Mouse (Mus musculus): Measurements from ENCODE around the gene Hlcs.

DNA sequence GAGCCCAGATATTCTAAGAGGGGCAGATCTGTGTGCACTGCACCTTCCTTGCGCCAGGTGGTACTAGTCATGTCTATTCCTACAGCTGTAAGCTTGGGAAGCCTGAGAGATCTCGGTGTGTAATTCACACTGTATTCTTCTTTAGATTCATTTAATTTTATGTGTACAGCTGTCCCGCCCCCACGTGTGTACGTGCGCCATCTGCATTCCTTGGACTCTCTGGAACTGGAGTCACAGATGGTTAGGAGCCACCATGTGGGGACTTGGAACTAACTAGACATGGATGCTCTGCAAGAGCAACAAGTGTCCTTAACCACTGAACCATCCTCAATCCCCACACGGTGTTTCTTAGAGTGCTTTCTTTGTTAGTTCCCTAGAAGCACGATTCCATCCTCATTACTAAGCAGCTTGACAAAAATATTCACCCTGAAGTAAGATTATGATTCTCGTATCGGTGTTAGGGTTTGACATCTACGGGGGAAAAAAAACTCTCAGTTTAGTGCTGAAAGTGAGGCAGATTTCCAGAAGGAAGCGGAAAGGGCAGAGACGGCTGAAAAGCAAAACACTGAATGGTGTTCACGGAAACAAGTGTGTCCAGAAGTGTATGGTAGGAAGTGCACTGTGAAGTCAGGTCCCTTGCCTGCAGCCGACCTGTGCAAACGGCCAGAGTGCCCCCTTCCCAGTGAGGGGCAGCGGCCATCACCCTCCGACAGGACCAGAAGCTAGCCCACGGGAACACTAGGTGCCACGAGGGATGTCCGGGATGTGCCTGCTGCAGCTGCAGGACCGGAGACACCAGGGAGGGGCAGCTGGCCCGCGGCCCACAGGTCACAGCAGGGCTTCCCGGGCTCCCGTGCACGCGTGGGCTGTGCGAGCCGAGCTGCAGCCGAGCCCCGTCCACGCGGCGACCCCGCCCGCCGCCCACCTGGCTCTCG, 24.0 kb downstream of the Hlcs start:
- TF ChIP-seq POLR2A (IDR thresholded peaks at IDR 0.05; ENCODE audit: insufficient read depth, low read depth, low read length) (no peak), CTCF (IDR thresholded peaks at IDR 0.05) (no peak), EP300 (IDR thresholded peaks at IDR 0.05; ENCODE audit: insufficient read depth, low read depth, low read length) (no peak)

All from heart, adult 2 months (tissue).